Mouse (Mus musculus): Measurements from ENCODE around the gene Slain2.

- TF ChIP-seq CTCF (conservative IDR thresholded peaks at IDR 0.05 in 1 of 2, IDR thresholded peaks at IDR 0.05 in 1 of 2; ENCODE audit: low read depth in 2 of 2, low read length in 2 of 2): no peak
- TF ChIP-seq CHD2 (IDR thresholded peaks at IDR 0.05; ENCODE audit: low read length): no peak
These were observed 31.7 kb upstream of the Slain2 start for GRCm38 (mm10) chr5:72882412-72882765.
